Mouse (Mus musculus) c-Kit-negative CD71-positive TER-119-positive erythroid progenitor cells, embryonic 14.5 days (primary cell): Measurements from ENCODE around the gene Rubcnl.

Experiments
- DNase-seq: peaks from one replicate; pipeline ENCODE4 v3.0.0-alpha.2; 2013; ENCODE audit warnings: low read depth, low spot score

The Rubcnl gene

GRCm38 (mm10) chr14:75069356-75069979, 53.6 kb downstream of the Rubcnl start:
- no peak for DNase-seq

DNA sequence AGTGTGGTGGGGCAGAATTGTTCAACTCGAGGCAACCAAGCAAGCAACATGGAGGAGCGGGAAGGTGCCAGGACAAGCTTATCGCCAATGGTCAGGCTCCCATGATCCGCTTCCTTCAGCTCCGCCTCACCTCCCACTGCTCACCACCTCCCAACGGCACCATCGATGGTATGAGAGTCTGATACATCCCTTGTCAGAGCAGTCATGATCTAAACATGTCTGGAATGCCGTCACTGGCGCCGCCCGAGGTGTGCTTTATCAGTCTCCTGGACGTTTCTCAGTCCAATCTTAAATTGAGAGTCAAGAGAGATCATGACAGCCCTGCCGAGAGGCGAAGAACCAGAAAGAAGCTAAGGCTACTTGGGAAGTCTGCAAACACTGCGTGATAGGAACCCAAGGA, 55.3 kb downstream of the Rubcnl start:
- no peak for DNase-seq

GRCm38 (mm10) chr14:75075299-75076180, 59.7 kb downstream of the Rubcnl start:
- no peak for DNase-seq

DNA sequence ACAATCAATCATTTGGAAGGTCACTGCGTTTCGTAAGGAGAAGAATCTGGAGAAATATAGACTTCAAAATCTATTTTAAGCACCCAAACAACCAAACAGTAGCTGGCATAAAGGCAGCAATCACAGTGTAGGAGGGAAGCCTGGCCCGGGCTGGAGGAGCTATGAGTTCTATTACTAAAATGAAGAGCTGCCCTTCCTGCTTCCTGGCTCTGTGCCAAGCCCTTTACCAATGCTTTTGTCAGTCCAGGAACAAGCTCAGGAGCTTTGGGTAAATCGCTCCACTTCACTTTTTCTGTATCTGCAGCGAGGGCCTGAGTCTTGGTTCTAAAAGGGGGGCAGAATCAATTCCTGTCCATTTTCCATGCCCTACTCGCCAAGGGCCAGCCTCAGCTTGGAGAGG, 62.1 kb downstream of the Rubcnl start:
- no peak for DNase-seq
